Mouse (Mus musculus) intestine, postnatal 0 days (tissue): Measurements from ENCODE around the gene Btd. TPM values are rescaled to one million over a fixed set of nuclear protein-coding genes. Genes with fewer than 3 reads are reported as not detected.

Experiments
- ATAC-seq: fragments of 200-750 bp; cut with Nextera tagmentation; 2 replicates; pipeline ENCODE4 v1.8.0; 2017; ENCODE audit warnings: mild to moderate bottlenecking, moderate TSS enrichment, moderate library complexity
- H3K27ac ChIP-seq: fragments of 300-500 bp; sonication (generic); 2 replicates; pipeline ENCODE4 v1.5.1; 2014; ENCODE audit warnings: mild to moderate bottlenecking, low read depth, low read length, moderate library complexity
- H3K27me3 ChIP-seq: fragments of 300-500 bp; sonication (generic); replicated peaks from 2 replicates; pipeline ENCODE4 v1.6.1; 2014; ENCODE audit warnings: low read length, mixed read lengths; ENCODE audit not compliant: control insufficient read depth, insufficient read depth
- H3K36me3 ChIP-seq: fragments of 300-500 bp; sonication (generic); 2 replicates; pipeline ENCODE4 v1.6.1; 2014; ENCODE audit warnings: mild to moderate bottlenecking, moderate library complexity; ENCODE audit not compliant: control insufficient read depth, insufficient read depth
- H3K4me1 ChIP-seq: fragments of 300-500 bp; sonication (generic); replicated peaks from 2 replicates; pipeline ENCODE4 v1.6.1; 2014; ENCODE audit warnings: antibody characterized with exemption, low read length, mixed read lengths; ENCODE audit not compliant: control insufficient read depth, insufficient read depth
- H3K4me2 ChIP-seq: fragments of 300-500 bp; sonication (generic); replicated peaks from 2 replicates; pipeline ENCODE4 v1.6.1; 2014; ENCODE audit warnings: low read depth, mild to moderate bottlenecking, moderate library complexity
- H3K4me3 ChIP-seq: fragments of 300-500 bp; sonication (generic); 2 replicates; pipeline ENCODE4 v1.5.1; 2014; ENCODE audit warnings: low read depth, low read length
- H3K9ac ChIP-seq: fragments of 300-500 bp; sonication (generic); 2 replicates; pipeline ENCODE4 v1.6.1; 2014; ENCODE audit warnings: mild to moderate bottlenecking, low read depth, low read length
- H3K9me3 ChIP-seq: fragments of 300-500 bp; sonication (generic); 2 replicates; pipeline ENCODE4 v1.6.1; 2016; ENCODE audit warnings: mixed run types; ENCODE audit not compliant: control insufficient read depth
- CTCF ChIP-seq: sonication (generic); IDR thresholded peaks from 2 replicates; pipeline ENCODE4 v1.5.1; 2016; ENCODE audit warnings: low read depth, mild to moderate bottlenecking, control low read depth, antibody characterized with exemption, moderate library complexity
- WGBS: fragments of 180-500 bp; shearing (Covaris S2); extraction: QIAGEN DNeasy Blood & Tissue Kit; methylation state at CpG from one replicate; pipeline ENCODE4 v1.1.7; 2014; 5-methylcytosine and 5-hydroxymethylcytosine counted together
- polyA plus RNA-seq: library from polyadenylated mRNA; unstranded; fragments of >200 nt; fragmentation: Nextera tagmentation; extraction: Ambion mirVana; gene quantifications from 2 replicates; pipeline ENCODE4 v1.2.1, GENCODE M21; 2015

The Btd gene
- polyA plus RNA-seq, 1 experiment from 2014 or later = 45.5 TPM

GRCm38 (mm10) chr14:31697755-31698154, 56.9 kb downstream of the Btd start:
- H3K36me3 ChIP-seq = peaks cover 34% of the 10 kb centered on the region
- no peaks in the 10 kb centered on the region for H3K4me1 ChIP-seq
- no peaks in the 10 kb centered on the region for H3K27me3 ChIP-seq
- no peak for TF ChIP-seq CTCF
- H3K4me2 ChIP-seq = no peak overlapping the region
- no peak for ATAC-seq
- no peaks in the 10 kb centered on the region for H3K9me3 ChIP-seq
- H3K27ac ChIP-seq = no peak overlapping the region
- no peak overlapping the region for H3K4me3 ChIP-seq
- H3K9ac ChIP-seq = no peak overlapping the region
- 86% methylated on average over 4 of the region's 4 CpGs for WGBS

GRCm38 (mm10) chr14:31700376-31700775, 59.5 kb downstream of the Btd start:
- no peaks in the 10 kb centered on the region for H3K9me3 ChIP-seq
- H3K27me3 ChIP-seq = no peaks in the 10 kb centered on the region
- H3K4me2 ChIP-seq = no peak overlapping the region
- no peaks in the 10 kb centered on the region for H3K4me1 ChIP-seq
- peaks cover 48% of the 10 kb centered on the region for H3K36me3 ChIP-seq
- no peak overlapping the region for H3K9ac ChIP-seq
- H3K4me3 ChIP-seq = no peak overlapping the region
- no peak for TF ChIP-seq CTCF
- WGBS = 86% methylated on average over 2 of the region's 2 CpGs
- no peak overlapping the region for H3K27ac ChIP-seq
- ATAC-seq = no peak

- no peak overlapping the region for H3K27ac ChIP-seq
- H3K4me2 ChIP-seq = no peak overlapping the region
- H3K9me3 ChIP-seq = no peaks in the 10 kb centered on the region
- H3K9ac ChIP-seq = no peak overlapping the region
- ATAC-seq = no peak
- TF ChIP-seq CTCF = no peak
- H3K36me3 ChIP-seq = peaks cover 44% of the 10 kb centered on the region
- 77% methylated on average over 1 of the region's 1 CpGs for WGBS
- H3K4me1 ChIP-seq = no peaks in the 10 kb centered on the region
- no peaks in the 10 kb centered on the region for H3K27me3 ChIP-seq
- H3K4me3 ChIP-seq = no peak overlapping the region
These were observed 68.5 kb downstream of the Btd start for GRCm38 (mm10) chr14:31709343-31709742.

GRCm38 (mm10) chr14:31715669-31716068, 74.8 kb downstream of the Btd start:
- no peaks in the 10 kb centered on the region for H3K4me1 ChIP-seq
- TF ChIP-seq CTCF = no peak
- H3K36me3 ChIP-seq = peaks cover 47% of the 10 kb centered on the region
- H3K27me3 ChIP-seq = no peaks in the 10 kb centered on the region
- no peak for ATAC-seq
- H3K4me3 ChIP-seq = no peak overlapping the region
- H3K9ac ChIP-seq = no peak overlapping the region
- no peak overlapping the region for H3K4me2 ChIP-seq
- H3K9me3 ChIP-seq = no peaks in the 10 kb centered on the region
- H3K27ac ChIP-seq = no peak overlapping the region

GRCm38 (mm10) chr14:31717360-31717759, 76.5 kb downstream of the Btd start:
- H3K4me3 ChIP-seq = no peak overlapping the region
- H3K27me3 ChIP-seq = no peaks in the 10 kb centered on the region
- no peak for TF ChIP-seq CTCF
- no peak overlapping the region for H3K9ac ChIP-seq
- H3K27ac ChIP-seq = no peak overlapping the region
- 98% methylated on average over 5 of the region's 5 CpGs for WGBS
- H3K4me1 ChIP-seq = no peaks in the 10 kb centered on the region
- no peaks in the 10 kb centered on the region for H3K9me3 ChIP-seq
- peaks cover 46% of the 10 kb centered on the region for H3K36me3 ChIP-seq
- ATAC-seq = no peak
- no peak overlapping the region for H3K4me2 ChIP-seq

Other genes starting within 250 kb of the Btd start
- gene Sh3bp5, start 204.9 kb upstream of the Btd start, polyA plus RNA-seq = 12.0 and 12.4 TPM in 2 replicates
- gene Eaf1, start 146.6 kb upstream of the Btd start, polyA plus RNA-seq = 10.8 and 11.8 TPM in 2 replicates
- gene Mettl6, start 146.0 kb upstream of the Btd start, polyA plus RNA-seq = 28.2 and 28.6 TPM in 2 replicates
- 0.66 and 0.68 TPM in 2 replicates for gene Colq, start 49.7 kb upstream of the Btd start, polyA plus RNA-seq
- gene Gm49387, start 150 bp upstream of the Btd start, polyA plus RNA-seq = 0.94 TPM in 1 of 2 replicates, not detected in the other
- 35.5 and 41.3 TPM in 2 replicates for gene Hacl1, start 258 bp downstream of the Btd start, polyA plus RNA-seq
- gene Ankrd28, start 189.6 kb downstream of the Btd start, polyA plus RNA-seq = 3.9 and 4.6 TPM in 2 replicates